Mouse (Mus musculus): ENCODE results near the gene Col1a2. TPM values are rescaled to one million over a fixed set of nuclear protein-coding genes. Genes with fewer than 3 reads are reported as not detected.

Gene Col1a2
- 302 and 373 TPM in 2 replicates for polyA plus RNA-seq (2014; fragmentation: Nextera tagmentation; extraction: Ambion mirVana)

- Histone ChIP-seq H3K4me2 (ENCODE audit: low read length) (peak within 1 kb of the TSS; percentile 91), H3K4me1 (ENCODE audit: control insufficient read depth in 2 of 2, insufficient read depth in 2 of 2, low read length in 2 of 2) (no peaks in the 10 kb centered on the region; a peak in 2 of 4 replicates), H3K4me3 (ENCODE audit: control insufficient read depth in 1 of 2, insufficient read depth in 1 of 2, low read depth in 1 of 2, low read length in 2 of 2) (peak within 1 kb of the TSS; percentile 49 to 62), H3K36me3 (ENCODE audit: control insufficient read depth, insufficient read depth, low read length) (no peaks in the 10 kb centered on the region), H3K27ac (replicated peaks in 1 of 2; ENCODE audit: control insufficient read depth in 1 of 2, insufficient read depth in 1 of 2, low read depth in 2 of 2, low read length in 2 of 2) (peak within 1 kb of the TSS; percentile 58 to 68), H3K27me3 (ENCODE audit: control insufficient read depth, insufficient read depth, low read length) (no peaks in the 10 kb centered on the region), H3K9ac (ENCODE audit: low read length) (peak within 1 kb of the TSS; percentile 72), H3K9me3 (ENCODE audit: control insufficient read depth, low read length) (no peaks in the 10 kb centered on the region)
- ATAC-seq (ENCODE audit: insufficient number of reproducible peaks, insufficient read depth, low FRiP score, low read depth) = no peak
- WGBS = 18% methylated on average over 3 of the region's 3 CpGs
These were observed at the start of gene Col1a2 for GRCm38 (mm10) chr6:4504603-4505131. TSS of gene Col1a2 (plus strand) at chr6:4504814.

GRCm38 (mm10) chr6:4455518-4455917 lies 49.1 kb upstream of the Col1a2 start:
- Histone ChIP-seq H3K36me3 (ENCODE audit: control insufficient read depth, insufficient read depth, low read length) (no peaks in the 10 kb centered on the region), H3K4me3 (ENCODE audit: control insufficient read depth in 1 of 2, insufficient read depth in 1 of 2, low read depth in 1 of 2, low read length in 2 of 2) (no peak overlapping the region), H3K27ac (replicated peaks in 1 of 2; ENCODE audit: control insufficient read depth in 1 of 2, insufficient read depth in 1 of 2, low read depth in 2 of 2, low read length in 2 of 2) (peak overlapping the region in 1 of 2 experiments; percentile 35; a peak in 1 of 4 replicates), H3K27me3 (ENCODE audit: control insufficient read depth, insufficient read depth, low read length) (no peaks in the 10 kb centered on the region), H3K4me1 (ENCODE audit: control insufficient read depth in 2 of 2, insufficient read depth in 2 of 2, low read length in 2 of 2) (peaks cover 7 to 17% of the 10 kb centered on the region in 2 experiments; a peak in 3 of 4 replicates), H3K9me3 (ENCODE audit: control insufficient read depth, low read length) (no peaks in the 10 kb centered on the region), H3K4me2 (ENCODE audit: low read length) (no peak overlapping the region), H3K9ac (ENCODE audit: low read length) (no peak overlapping the region)
- no peak for ATAC-seq (ENCODE audit: insufficient number of reproducible peaks, insufficient read depth, low FRiP score, low read depth)
- WGBS = 51% methylated on average over 5 of the region's 5 CpGs

- Histone ChIP-seq H3K4me3 (ENCODE audit: control insufficient read depth in 1 of 2, insufficient read depth in 1 of 2, low read depth in 1 of 2, low read length in 2 of 2) (no peak overlapping the region), H3K27ac (replicated peaks in 1 of 2; ENCODE audit: control insufficient read depth in 1 of 2, insufficient read depth in 1 of 2, low read depth in 2 of 2, low read length in 2 of 2) (peak overlapping the region; percentile 35 to 82), H3K9ac (ENCODE audit: low read length) (no peak overlapping the region), H3K9me3 (ENCODE audit: control insufficient read depth, low read length) (no peaks in the 10 kb centered on the region), H3K27me3 (ENCODE audit: control insufficient read depth, insufficient read depth, low read length) (no peaks in the 10 kb centered on the region), H3K4me1 (ENCODE audit: control insufficient read depth in 2 of 2, insufficient read depth in 2 of 2, low read length in 2 of 2) (peaks cover 7 to 17% of the 10 kb centered on the region in 2 experiments; a peak in 3 of 4 replicates), H3K36me3 (ENCODE audit: control insufficient read depth, insufficient read depth, low read length) (no peaks in the 10 kb centered on the region), H3K4me2 (ENCODE audit: low read length) (no peak overlapping the region)
- ATAC-seq (ENCODE audit: insufficient number of reproducible peaks, insufficient read depth, low FRiP score, low read depth) = no peak
- WGBS = 22% methylated on average over 5 of the region's 5 CpGs
These were observed 48.5 kb upstream of the Col1a2 start for GRCm38 (mm10) chr6:4455961-4456617.

- ATAC-seq (ENCODE audit: insufficient number of reproducible peaks, insufficient read depth, low FRiP score, low read depth) = no peak
- Histone ChIP-seq H3K9ac (ENCODE audit: low read length) (no peak overlapping the region), H3K4me1 (ENCODE audit: control insufficient read depth in 2 of 2, insufficient read depth in 2 of 2, low read length in 2 of 2) (peaks cover 7 to 17% of the 10 kb centered on the region in 2 experiments; a peak in 3 of 4 replicates), H3K4me2 (ENCODE audit: low read length) (peak overlapping the region; percentile 16; the same call in 1 of the 2 replicates), H3K36me3 (ENCODE audit: control insufficient read depth, insufficient read depth, low read length) (no peaks in the 10 kb centered on the region), H3K27me3 (ENCODE audit: control insufficient read depth, insufficient read depth, low read length) (no peaks in the 10 kb centered on the region), H3K4me3 (ENCODE audit: control insufficient read depth in 1 of 2, insufficient read depth in 1 of 2, low read depth in 1 of 2, low read length in 2 of 2) (no peak overlapping the region), H3K27ac (replicated peaks in 1 of 2; ENCODE audit: control insufficient read depth in 1 of 2, insufficient read depth in 1 of 2, low read depth in 2 of 2, low read length in 2 of 2) (peak overlapping the region; percentile 35 to 82), H3K9me3 (ENCODE audit: control insufficient read depth, low read length) (no peaks in the 10 kb centered on the region)
- 54% methylated on average over 12 of the region's 12 CpGs for WGBS
These were observed 47.7 kb upstream of the Col1a2 start for GRCm38 (mm10) chr6:4456691-4457447.

- H3K9me3 ChIP-seq (ENCODE audit: control insufficient read depth, low read length) = no peaks in the 10 kb centered on the region
- peaks cover 7 to 17% of the 10 kb centered on the region in 2 experiments; a peak in 3 of 4 replicates for H3K4me1 ChIP-seq (ENCODE audit: control insufficient read depth in 2 of 2, insufficient read depth in 2 of 2, low read length in 2 of 2)
- peak overlapping the region; percentile 35 to 82 for H3K27ac ChIP-seq (replicated peaks in 1 of 2; ENCODE audit: control insufficient read depth in 1 of 2, insufficient read depth in 1 of 2, low read depth in 2 of 2, low read length in 2 of 2)
- ATAC-seq (ENCODE audit: insufficient number of reproducible peaks, insufficient read depth, low FRiP score, low read depth) = no peak
- WGBS = 21% methylated on average over 6 of the region's 6 CpGs
- no peaks in the 10 kb centered on the region for H3K27me3 ChIP-seq (ENCODE audit: control insufficient read depth, insufficient read depth, low read length)
- H3K4me2 ChIP-seq (ENCODE audit: low read length) = no peak overlapping the region
- no peaks in the 10 kb centered on the region for H3K36me3 ChIP-seq (ENCODE audit: control insufficient read depth, insufficient read depth, low read length)
- H3K4me3 ChIP-seq (ENCODE audit: control insufficient read depth in 1 of 2, insufficient read depth in 1 of 2, low read depth in 1 of 2, low read length in 2 of 2) = no peak overlapping the region
- no peak overlapping the region for H3K9ac ChIP-seq (ENCODE audit: low read length)
These were observed 47.0 kb upstream of the Col1a2 start for GRCm38 (mm10) chr6:4457555-4457996.

- Histone ChIP-seq H3K27me3 (ENCODE audit: control insufficient read depth, insufficient read depth, low read length) (no peaks in the 10 kb centered on the region), H3K9ac (ENCODE audit: low read length) (no peak overlapping the region), H3K4me3 (ENCODE audit: control insufficient read depth in 1 of 2, insufficient read depth in 1 of 2, low read depth in 1 of 2, low read length in 2 of 2) (no peak overlapping the region), H3K4me1 (ENCODE audit: control insufficient read depth in 2 of 2, insufficient read depth in 2 of 2, low read length in 2 of 2) (no peaks in the 10 kb centered on the region), H3K27ac (replicated peaks in 1 of 2; ENCODE audit: control insufficient read depth in 1 of 2, insufficient read depth in 1 of 2, low read depth in 2 of 2, low read length in 2 of 2) (peak overlapping the region; percentile 12 to 53; a peak in 2 of 4 replicates), H3K9me3 (ENCODE audit: control insufficient read depth, low read length) (no peaks in the 10 kb centered on the region), H3K36me3 (ENCODE audit: control insufficient read depth, insufficient read depth, low read length) (no peaks in the 10 kb centered on the region), H3K4me2 (ENCODE audit: low read length) (no peak overlapping the region)
- 22% methylated on average over 3 of the region's 3 CpGs for WGBS
- no peak for ATAC-seq (ENCODE audit: insufficient number of reproducible peaks, insufficient read depth, low FRiP score, low read depth)
These were observed 39.3 kb upstream of the Col1a2 start for GRCm38 (mm10) chr6:4465320-4465719.

GRCm38 (mm10) chr6:4483577-4483936 lies 21.1 kb upstream of the Col1a2 start:
- H3K27me3 ChIP-seq (ENCODE audit: control insufficient read depth, insufficient read depth, low read length) = no peaks in the 10 kb centered on the region
- no peak overlapping the region for H3K9ac ChIP-seq (ENCODE audit: low read length)
- H3K4me1 ChIP-seq (ENCODE audit: control insufficient read depth in 2 of 2, insufficient read depth in 2 of 2, low read length in 2 of 2) = peaks cover 4 to 8% of the 10 kb centered on the region in 2 experiments; a peak in 3 of 4 replicates
- H3K4me3 ChIP-seq (ENCODE audit: control insufficient read depth in 1 of 2, insufficient read depth in 1 of 2, low read depth in 1 of 2, low read length in 2 of 2) = no peak overlapping the region
- peak overlapping the region; percentile 56 to 69 for H3K27ac ChIP-seq (replicated peaks in 1 of 2; ENCODE audit: control insufficient read depth in 1 of 2, insufficient read depth in 1 of 2, low read depth in 2 of 2, low read length in 2 of 2)
- no peaks in the 10 kb centered on the region for H3K9me3 ChIP-seq (ENCODE audit: control insufficient read depth, low read length)
- H3K36me3 ChIP-seq (ENCODE audit: control insufficient read depth, insufficient read depth, low read length) = no peaks in the 10 kb centered on the region
- ATAC-seq (ENCODE audit: insufficient number of reproducible peaks, insufficient read depth, low FRiP score, low read depth) = no peak
- no peak overlapping the region for H3K4me2 ChIP-seq (ENCODE audit: low read length)
- 67% methylated on average over 4 of the region's 4 CpGs for WGBS

Measured in heart, embryonic 14.5 days (tissue).